Mouse (Mus musculus) adrenal gland, postnatal 36 days (tissue): ENCODE data around the gene Gm13275. TPM values are rescaled to one million over a fixed set of nuclear protein-coding genes. Genes with fewer than 3 reads are reported as not detected.
"Not testable (repeated sequence)": the region's sequence is repeated elsewhere in the genome, so short reads cannot be mapped to it uniquely, and the experiment has no call there.

Experiments used
- DNase-seq, 2 experiments: peaks; one replicate each; pipeline ENCODE4 v3.0.0; 2021; ENCODE audit warnings: mixed read lengths in 1 of 2
- long read RNA-seq, 2 experiments: library from polyadenylated mRNA; stranded (forward); transcript quantifications; one replicate each; pipeline ENCODE4 v2.0.0; 2021; ENCODE audit warnings: borderline sequencing depth in 2 of 2
- total RNA-seq, 2 experiments: library from RNA; stranded (reverse); gene quantifications; 2 replicates each; pipeline ENCODE4 v1.2.3; 2021

Gene Gm13275
- not detected for total RNA-seq
- long read RNA-seq, experiment 1 = 0 reads
- long read RNA-seq, experiment 2, partial matches to known transcripts = 0 of 1 reads
- long read RNA-seq, experiment 2, other reads (novel, unspliced or antisense) = 0 of 1 reads

GRCm38 (mm10) chr4:88793936-88794675 is at the start of gene Gm13275:
TSS of gene Gm13275 (plus strand) at chr4:88794487.
- DNase-seq = peak; percentile 2 to 17

DNA sequence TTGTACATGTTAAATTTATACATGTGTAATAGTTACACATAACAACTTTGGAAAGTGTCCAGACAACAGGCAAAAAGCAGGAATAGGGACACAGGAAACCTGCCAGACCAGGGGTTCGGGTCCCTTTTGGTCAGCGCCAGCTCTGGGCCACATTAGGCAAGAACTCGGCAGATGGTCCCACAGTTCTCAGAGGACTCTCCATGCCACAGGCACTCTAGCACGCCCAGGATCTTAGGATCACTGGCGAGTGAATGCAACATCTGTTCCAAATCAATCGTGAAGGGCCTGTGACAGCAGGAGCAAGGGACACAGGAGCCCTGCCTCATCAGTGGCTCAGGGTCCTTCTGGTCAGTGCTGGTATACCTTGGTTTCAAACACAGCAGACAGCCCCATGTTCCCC is 44.4 kb upstream of the Gm13275 start:
- DNase-seq = no peak

GRCm38 (mm10) chr4:88754818-88755340 is 39.4 kb upstream of the Gm13275 start, which contains the start of gene Gm13271:
TSS of gene Gm13271 (plus strand) at chr4:88754868.
- DNase-seq = peak; percentile 12 to 32

- peak in 1 of 2 experiments; percentile 9 for DNase-seq
Measured at GRCm38 (mm10) chr4:88756581-88757513, 37.4 kb upstream of the Gm13275 start.

DNA sequence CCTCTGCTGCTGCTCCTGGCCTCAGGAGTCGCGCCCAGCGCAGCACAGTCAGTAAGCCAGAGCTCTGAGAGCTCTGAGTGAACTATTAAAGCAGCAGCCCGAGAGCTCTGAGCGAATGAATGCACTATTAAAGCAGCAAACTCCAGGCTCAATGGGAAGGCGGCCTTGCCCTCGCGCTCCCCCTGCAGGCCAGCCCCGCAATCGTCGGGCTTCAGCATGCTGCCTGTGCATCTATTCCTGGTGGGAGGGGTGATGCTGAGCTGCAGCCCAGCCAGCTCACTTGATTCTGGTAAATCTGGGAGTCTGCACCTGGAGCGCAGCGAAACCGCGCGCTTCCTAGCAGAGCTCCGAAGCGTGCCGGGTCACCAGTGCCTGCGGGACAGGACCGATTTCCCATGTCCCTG is 36.7 kb upstream of the Gm13275 start:
- peak; percentile 82 for DNase-seq

DNA sequence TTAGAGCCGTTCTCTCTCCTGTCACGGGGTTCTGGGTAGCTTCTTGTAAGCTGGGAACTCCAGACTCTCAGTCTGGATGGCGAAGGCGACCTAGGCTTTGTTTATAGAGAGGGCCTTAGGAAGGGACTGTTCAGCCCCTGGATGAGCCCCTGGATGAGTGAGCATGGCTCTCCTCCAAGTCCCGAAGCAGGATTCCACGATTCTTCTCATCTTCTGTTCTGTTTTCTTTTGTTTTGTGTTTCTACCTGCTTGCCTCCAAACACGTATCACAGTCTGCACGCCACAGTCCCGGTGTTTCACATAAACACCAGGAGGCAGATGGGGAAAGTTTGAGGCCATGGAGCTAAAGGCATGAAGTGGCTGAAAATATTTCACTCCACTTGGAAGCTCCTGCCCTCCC is 35.5 kb upstream of the Gm13275 start:
- not testable (repeated sequence) for DNase-seq

GRCm38 (mm10) chr4:88759610-88760268 is 34.5 kb upstream of the Gm13275 start, which contains the start of gene Gm13283:
TSS of gene Gm13283 (plus strand) at chr4:88760119.
- DNase-seq = peak; percentile 28 to 59

- peak; percentile 84 to 86 for DNase-seq
Measured at GRCm38 (mm10) chr4:88760431-88760830, 33.9 kb upstream of the Gm13275 start.

DNA sequence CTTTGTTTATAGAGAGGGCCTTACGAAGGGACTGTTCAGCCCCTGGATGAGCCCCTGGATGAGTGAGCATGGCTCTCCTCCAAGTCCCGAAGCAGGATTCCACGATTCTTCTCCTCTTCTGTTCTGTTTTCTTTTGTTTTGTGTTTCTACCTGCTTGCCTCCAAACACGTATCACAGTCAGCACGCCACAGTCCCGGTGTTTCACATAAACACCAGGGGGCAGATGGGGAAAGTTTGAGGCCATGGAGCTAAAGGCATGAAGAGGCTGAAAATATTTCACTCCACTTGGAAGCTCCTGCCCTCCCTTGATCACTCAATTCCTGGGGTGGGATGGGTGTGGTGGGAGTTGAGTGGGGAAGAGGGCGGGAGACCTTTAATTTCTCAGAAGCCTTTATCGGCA is 32.5 kb upstream of the Gm13275 start:
- peak; percentile 13 to 19 for DNase-seq

- DNase-seq = not testable (repeated sequence)
Measured at GRCm38 (mm10) chr4:88762341-88762740, 31.9 kb upstream of the Gm13275 start.

GRCm38 (mm10) chr4:88763384-88764018 is 30.8 kb upstream of the Gm13275 start:
- DNase-seq = peak; percentile 65 to 69

- DNase-seq = not testable (repeated sequence)
Measured at GRCm38 (mm10) chr4:88773534-88773933, 20.8 kb upstream of the Gm13275 start, which contains the start of gene Gm13290. TSS of gene Gm13290 (plus strand) at chr4:88773834.

GRCm38 (mm10) chr4:88776622-88777021 is 17.7 kb upstream of the Gm13275 start, which contains the start of gene Gm13289:
TSS of gene Gm13289 (plus strand) at chr4:88776922.
- not testable (repeated sequence) for DNase-seq

GRCm38 (mm10) chr4:88779550-88779949 is 14.7 kb upstream of the Gm13275 start, which contains the start of gene Gm13272:
TSS of gene Gm13272 (plus strand) at chr4:88779850.
- not testable (repeated sequence) for DNase-seq

DNA sequence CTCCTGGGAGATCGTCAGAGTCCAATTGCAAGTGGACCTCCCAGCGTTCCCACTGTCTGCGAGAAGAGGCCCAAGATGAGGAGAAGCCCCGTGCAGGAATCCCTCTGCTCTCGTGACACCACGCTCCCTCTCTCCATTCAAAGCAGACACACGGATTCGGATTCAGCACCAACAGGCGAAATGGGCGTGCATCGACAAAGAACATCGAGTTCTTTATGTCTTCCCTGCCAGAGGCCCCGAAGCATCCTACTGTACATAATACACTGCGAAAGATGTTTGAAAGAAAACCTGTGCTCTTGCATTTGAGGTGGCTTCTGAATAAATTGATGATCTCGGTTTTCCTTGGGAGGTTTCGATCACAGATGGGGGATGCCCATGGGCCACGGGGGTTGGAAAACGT is 14.0 kb upstream of the Gm13275 start:
- DNase-seq = not testable (repeated sequence)

DNA sequence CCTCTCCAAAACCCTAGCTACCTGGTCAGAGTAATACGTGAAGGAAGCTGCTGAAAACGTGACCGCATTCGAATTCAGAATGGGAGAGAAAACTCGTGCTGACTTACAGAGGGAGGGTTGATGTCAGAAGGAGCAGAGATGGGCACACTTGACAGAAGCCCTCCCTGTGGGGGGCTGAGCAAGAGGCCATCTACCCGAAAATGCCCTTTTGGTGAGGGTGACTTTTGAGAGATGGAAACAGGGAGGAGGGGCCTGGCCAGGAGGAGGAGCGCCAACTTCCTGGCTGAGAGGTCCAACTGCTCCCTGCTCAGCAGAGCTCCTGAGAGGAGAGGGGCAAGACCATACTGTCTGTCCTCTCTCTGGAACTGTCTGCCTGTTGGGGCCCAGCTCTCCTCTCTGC is 12.5 kb upstream of the Gm13275 start, which contains the start of gene Ifnz:
Gene Ifnz (plus strand): TSS at position 301 of the 400 bp plus-strand sequence.
- DNase-seq = not testable (repeated sequence)

- peak in 1 of 2 experiments; percentile 32 for DNase-seq
Measured at GRCm38 (mm10) chr4:88782335-88782734, 12.0 kb upstream of the Gm13275 start.

GRCm38 (mm10) chr4:88785409-88785808 is 8.9 kb upstream of the Gm13275 start, which contains the start of gene Gm13276:
TSS of gene Gm13276 (plus strand) at chr4:88785709.
- DNase-seq = not testable (repeated sequence)

DNA sequence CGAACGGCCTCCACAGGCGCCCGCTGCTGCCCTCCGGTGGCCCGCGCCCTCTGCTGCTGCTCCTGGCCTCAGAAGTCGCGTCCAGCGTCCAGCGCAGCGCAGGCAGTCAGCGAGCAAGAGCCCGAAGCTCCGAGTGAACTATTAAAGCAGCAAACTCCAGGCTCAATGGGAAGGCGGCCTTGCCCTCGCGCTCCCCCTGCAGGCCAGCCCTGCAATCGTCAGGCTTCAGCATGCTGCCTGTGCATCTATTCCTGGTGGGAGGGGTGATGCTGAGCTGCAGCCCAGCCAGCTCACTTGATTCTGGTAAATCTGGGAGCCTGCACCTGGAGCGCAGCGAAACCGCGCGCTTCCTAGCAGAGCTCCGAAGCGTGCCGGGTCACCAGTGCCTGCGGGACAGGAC is 5.9 kb upstream of the Gm13275 start, which contains the start of gene Gm13277:
Gene Gm13277 (plus strand): TSS at position 231 of the 400 bp plus-strand sequence.
- peak; percentile 70 for DNase-seq

- not testable (repeated sequence) for DNase-seq
Measured at GRCm38 (mm10) chr4:88791250-88791649, 3.0 kb upstream of the Gm13275 start, which contains the start of gene Gm13278. TSS of gene Gm13278 (plus strand) at chr4:88791550.
